Mouse (Mus musculus) cerebral cortex, adult 2 months (tissue): ENCODE data around the gene Lclat1.

Experiments
- WGBS: fragments of 180-500 bp; shearing (Covaris S2); methylation state at CpG from one replicate; pipeline ENCODE4 v1.1.7; 2018; 5-methylcytosine and 5-hydroxymethylcytosine counted together

Lclat1 gene

GRCm38 (mm10) chr17:73091368-73091767, 16.4 kb upstream of the Lclat1 start:
- WGBS = 92% methylated on average over 8 of the region's 8 CpGs

GRCm38 (mm10) chr17:73092103-73093097, 15.4 kb upstream of the Lclat1 start:
- WGBS = 86% methylated on average over 12 of the region's 12 CpGs

GRCm38 (mm10) chr17:73095070-73095469, 12.7 kb upstream of the Lclat1 start:
- 92% methylated on average over 11 of the region's 11 CpGs for WGBS

- WGBS = 94% methylated on average over 8 of the region's 8 CpGs
Measured at GRCm38 (mm10) chr17:73095585-73095984, 12.2 kb upstream of the Lclat1 start.

GRCm38 (mm10) chr17:73096484-73096883, 11.3 kb upstream of the Lclat1 start:
- 38% methylated on average over 5 of the region's 5 CpGs for WGBS

GRCm38 (mm10) chr17:73098636-73099035, 9.1 kb upstream of the Lclat1 start:
- 79% methylated on average over 1 of the region's 1 CpGs for WGBS

- WGBS = 94% methylated on average over 5 of the region's 5 CpGs
Measured at GRCm38 (mm10) chr17:73100396-73100795, 7.4 kb upstream of the Lclat1 start.

GRCm38 (mm10) chr17:73102538-73102937, 5.2 kb upstream of the Lclat1 start:
- 82% methylated on average over 4 of the region's 4 CpGs for WGBS

GRCm38 (mm10) chr17:73108170-73108887, 544 bp downstream of the Lclat1 start:
- 5% methylated on average over 35 of the region's 35 CpGs for WGBS

- 81% methylated on average over 7 of the region's 7 CpGs for WGBS
Measured at GRCm38 (mm10) chr17:73108888-73109259, 1.1 kb downstream of the Lclat1 start.

- 78% methylated on average over 7 of the region's 7 CpGs for WGBS
Measured at GRCm38 (mm10) chr17:73112128-73112527, 4.3 kb downstream of the Lclat1 start.

- 61% methylated on average over 6 of the region's 6 CpGs for WGBS
Measured at GRCm38 (mm10) chr17:73112601-73113000, 4.8 kb downstream of the Lclat1 start.

- WGBS = 98% methylated on average over 4 of the region's 4 CpGs
Measured at GRCm38 (mm10) chr17:73113230-73113629, 5.4 kb downstream of the Lclat1 start.

GRCm38 (mm10) chr17:73118134-73118533, 10.3 kb downstream of the Lclat1 start:
- 92% methylated on average over 3 of the region's 3 CpGs for WGBS

- WGBS = 88% methylated on average over 4 of the region's 4 CpGs
Measured at GRCm38 (mm10) chr17:73118702-73119101, 10.9 kb downstream of the Lclat1 start.

GRCm38 (mm10) chr17:73119150-73119549, 11.4 kb downstream of the Lclat1 start:
- 94% methylated on average over 6 of the region's 6 CpGs for WGBS

- 68% methylated on average over 5 of the region's 5 CpGs for WGBS
Measured at GRCm38 (mm10) chr17:73120545-73120944, 12.8 kb downstream of the Lclat1 start.

- 86% methylated on average over 2 of the region's 2 CpGs for WGBS
Measured at GRCm38 (mm10) chr17:73121726-73122125, 13.9 kb downstream of the Lclat1 start.

- 63% methylated on average over 2 of the region's 2 CpGs for WGBS
Measured at GRCm38 (mm10) chr17:73126349-73126748, 18.6 kb downstream of the Lclat1 start.

- 85% methylated on average over 5 of the region's 5 CpGs for WGBS
Measured at GRCm38 (mm10) chr17:73136562-73137484, 29.0 kb downstream of the Lclat1 start.

- WGBS = over 99% methylated on average over 3 of the region's 3 CpGs
Measured at GRCm38 (mm10) chr17:73138217-73138616, 30.4 kb downstream of the Lclat1 start.

GRCm38 (mm10) chr17:73142029-73142428, 34.2 kb downstream of the Lclat1 start:
- WGBS = 94% methylated on average over 4 of the region's 4 CpGs
